Mouse (Mus musculus): ENCODE data around the gene Rab25. TPM values are rescaled to one million over a fixed set of nuclear protein-coding genes. Genes with fewer than 3 reads are reported as not detected.

Gene Rab25
- total RNA-seq, 1 experiment from 2014 or later, result not detected

GRCm38 (mm10) chr3:88512896-88513545, 35.1 kb downstream of the Rab25 start:
- no peak for ATAC-seq (replicated peaks; ENCODE audit: insufficient number of reproducible peaks, low FRiP score, low TSS enrichment, poor library complexity, severe bottlenecking)

- no peak for ATAC-seq (replicated peaks; ENCODE audit: insufficient number of reproducible peaks, low FRiP score, low TSS enrichment, poor library complexity, severe bottlenecking)
These were observed 35.8 kb downstream of the Rab25 start for GRCm38 (mm10) chr3:88512141-88512895.

GRCm38 (mm10) chr3:88511559-88511958, 36.5 kb downstream of the Rab25 start:
- ATAC-seq (replicated peaks; ENCODE audit: insufficient number of reproducible peaks, low FRiP score, low TSS enrichment, poor library complexity, severe bottlenecking), result no peak

- no peak for ATAC-seq (replicated peaks; ENCODE audit: insufficient number of reproducible peaks, low FRiP score, low TSS enrichment, poor library complexity, severe bottlenecking)
These were observed 37.4 kb downstream of the Rab25 start for GRCm38 (mm10) chr3:88510421-88511289.

- ATAC-seq (replicated peaks; ENCODE audit: insufficient number of reproducible peaks, low FRiP score, low TSS enrichment, poor library complexity, severe bottlenecking), result peak; percentile 93
These were observed 38.2 kb downstream of the Rab25 start, which contains the start of gene Lmna for GRCm38 (mm10) chr3:88509692-88510420. Gene Lmna (minus strand): TSS chr3:88509956.

- no peak for ATAC-seq (replicated peaks; ENCODE audit: insufficient number of reproducible peaks, low FRiP score, low TSS enrichment, poor library complexity, severe bottlenecking)
These were observed 38.9 kb downstream of the Rab25 start for GRCm38 (mm10) chr3:88509250-88509649.

GRCm38 (mm10) chr3:88505765-88506164, 42.3 kb downstream of the Rab25 start:
- no peak for ATAC-seq (replicated peaks; ENCODE audit: insufficient number of reproducible peaks, low FRiP score, low TSS enrichment, poor library complexity, severe bottlenecking)

GRCm38 (mm10) chr3:88505081-88505480, 43.0 kb downstream of the Rab25 start:
- ATAC-seq (replicated peaks; ENCODE audit: insufficient number of reproducible peaks, low FRiP score, low TSS enrichment, poor library complexity, severe bottlenecking), result no peak

GRCm38 (mm10) chr3:88503881-88504746, 44.0 kb downstream of the Rab25 start:
- ATAC-seq (replicated peaks; ENCODE audit: insufficient number of reproducible peaks, low FRiP score, low TSS enrichment, poor library complexity, severe bottlenecking), result no peak

- no peak for ATAC-seq (replicated peaks; ENCODE audit: insufficient number of reproducible peaks, low FRiP score, low TSS enrichment, poor library complexity, severe bottlenecking)
These were observed 44.6 kb downstream of the Rab25 start for GRCm38 (mm10) chr3:88503505-88503863.

GRCm38 (mm10) chr3:88502641-88503504, 45.2 kb downstream of the Rab25 start:
- peak; percentile 80 for ATAC-seq (replicated peaks; ENCODE audit: insufficient number of reproducible peaks, low FRiP score, low TSS enrichment, poor library complexity, severe bottlenecking)

- ATAC-seq (replicated peaks; ENCODE audit: insufficient number of reproducible peaks, low FRiP score, low TSS enrichment, poor library complexity, severe bottlenecking), result no peak
These were observed 46.0 kb downstream of the Rab25 start for GRCm38 (mm10) chr3:88502031-88502571.

- ATAC-seq (replicated peaks; ENCODE audit: insufficient number of reproducible peaks, low FRiP score, low TSS enrichment, poor library complexity, severe bottlenecking), result no peak
These were observed 46.6 kb downstream of the Rab25 start for GRCm38 (mm10) chr3:88501366-88502030.

- no peak for ATAC-seq (replicated peaks; ENCODE audit: insufficient number of reproducible peaks, low FRiP score, low TSS enrichment, poor library complexity, severe bottlenecking)
These were observed 47.3 kb downstream of the Rab25 start for GRCm38 (mm10) chr3:88500655-88501365.

- ATAC-seq (replicated peaks; ENCODE audit: insufficient number of reproducible peaks, low FRiP score, low TSS enrichment, poor library complexity, severe bottlenecking), result no peak
These were observed 48.0 kb downstream of the Rab25 start for GRCm38 (mm10) chr3:88500087-88500486.

GRCm38 (mm10) chr3:88499580-88499979, 48.5 kb downstream of the Rab25 start:
- ATAC-seq (replicated peaks; ENCODE audit: insufficient number of reproducible peaks, low FRiP score, low TSS enrichment, poor library complexity, severe bottlenecking), result no peak

Measured in monocyte, adult 5-6 weeks (primary cell).